Mouse (Mus musculus) brain, embryonic 14.5 days (tissue): ENCODE measurements at regions not wholly inside any gene's neighbourhood (a gene's known extent, or its start where the extent isn't known, plus 50 kb on each side); places are given as distances from the start of the nearest gene placed in this dataset.

Experiments
- CTCF ChIP-seq: fragments of 200-500 bp; IDR thresholded peaks from 2 replicates; pipeline ENCODE4 v1.5.1; 2012; ENCODE audit warnings: inconsistent platforms, mild to moderate bottlenecking, moderate library complexity, borderline replicate concordance; ENCODE audit not compliant: insufficient read depth, insufficient read length; ENCODE audit errors: extremely low read depth
- POLR2A ChIP-seq: fragments of 200-500 bp; IDR thresholded peaks from 2 replicates; pipeline ENCODE4 v1.6.1; 2012; ENCODE audit warnings: mild to moderate bottlenecking, inconsistent platforms, borderline replicate concordance; ENCODE audit not compliant: poor library complexity, insufficient read depth, insufficient read length, severe bottlenecking; ENCODE audit errors: extremely low read depth

DNA sequence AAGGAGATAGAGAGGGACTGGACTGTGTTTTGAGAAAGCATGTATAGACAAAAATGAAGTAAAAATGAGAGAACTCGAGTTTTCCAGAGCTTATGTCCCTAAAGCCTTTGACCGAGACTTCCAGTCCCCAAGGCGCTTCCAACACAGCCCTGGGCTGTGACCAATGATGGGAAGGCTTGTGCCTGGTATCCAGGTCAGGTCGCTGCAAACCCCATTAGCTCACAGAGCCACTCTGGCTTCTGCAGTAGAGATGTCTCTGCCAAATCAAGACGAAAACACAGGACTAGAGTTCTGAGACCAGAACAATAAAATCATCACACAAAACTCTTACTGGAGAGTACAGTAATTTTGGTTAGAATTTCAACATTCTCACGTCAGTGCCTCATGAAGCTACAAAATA lies 218.5 kb upstream of the Zfp637 start:
- no peak for TF ChIP-seq CTCF
- no peak for TF ChIP-seq POLR2A
